Mouse (Mus musculus) inflammation-experienced regulatory T-cells (primary cell): ENCODE results near the gene Ms4a6b. TPM values are rescaled to one million over a fixed set of nuclear protein-coding genes. Genes with fewer than 3 reads are reported as not detected.

Source experiments
- polyA plus RNA-seq, 2 experiments: library from polyadenylated mRNA; unstranded; fragments of 100-300 nt; shearing (Covaris generic); gene quantifications; one replicate each; pipeline ENCODE4 v1.2.1; 2017

Gene Ms4a6b
- polyA plus RNA-seq, result 100 to 1,000 TPM; 810 to 848 TPM

DNA sequence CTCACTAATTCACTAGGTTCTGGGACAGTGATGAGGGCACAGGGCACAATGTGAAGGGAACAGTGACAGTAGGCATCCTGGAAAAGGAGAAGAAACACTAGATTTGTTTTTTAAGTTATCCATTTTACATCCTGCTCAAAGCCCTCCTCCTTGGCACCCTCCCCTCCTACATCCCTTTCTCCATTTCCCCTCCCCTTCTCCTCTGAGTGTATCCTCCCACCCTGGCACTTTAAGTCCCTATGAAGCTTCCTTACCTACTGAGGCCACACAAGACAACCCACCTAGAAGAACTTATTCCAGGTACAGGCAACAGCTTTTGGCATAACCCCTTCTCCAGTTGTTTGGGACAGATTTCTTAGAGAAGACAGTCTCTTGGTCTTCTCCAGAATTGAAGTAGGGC is at the start of gene Ms4a6b:
Gene Ms4a6b, plus strand, starts transcription at position 267 of the 400 bp plus-strand sequence.

DNA sequence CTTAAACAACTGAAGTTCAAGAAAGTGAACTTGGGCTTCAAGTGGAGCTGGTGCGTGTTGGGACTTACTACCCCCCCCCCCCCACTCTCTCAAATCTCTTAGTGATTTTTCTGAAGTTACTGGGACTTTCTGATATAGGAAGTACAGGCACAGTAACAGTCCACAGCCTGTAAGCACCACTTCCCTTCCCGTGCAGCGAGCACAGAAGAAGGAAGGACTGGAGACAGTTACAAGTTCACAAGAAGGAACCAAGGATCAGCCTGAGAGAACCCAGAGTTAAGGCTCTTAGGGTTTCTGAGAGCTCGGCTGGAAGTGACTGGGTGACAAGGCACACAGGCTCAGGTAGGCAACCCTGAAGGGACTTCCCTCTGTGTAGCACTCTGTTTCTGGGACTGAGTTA is 47.1 kb upstream of the Ms4a6b start, which contains the start of gene Ms4a6c:
Gene Ms4a6c, plus strand, starts transcription at position 152 of the 400 bp plus-strand sequence.

DNA sequence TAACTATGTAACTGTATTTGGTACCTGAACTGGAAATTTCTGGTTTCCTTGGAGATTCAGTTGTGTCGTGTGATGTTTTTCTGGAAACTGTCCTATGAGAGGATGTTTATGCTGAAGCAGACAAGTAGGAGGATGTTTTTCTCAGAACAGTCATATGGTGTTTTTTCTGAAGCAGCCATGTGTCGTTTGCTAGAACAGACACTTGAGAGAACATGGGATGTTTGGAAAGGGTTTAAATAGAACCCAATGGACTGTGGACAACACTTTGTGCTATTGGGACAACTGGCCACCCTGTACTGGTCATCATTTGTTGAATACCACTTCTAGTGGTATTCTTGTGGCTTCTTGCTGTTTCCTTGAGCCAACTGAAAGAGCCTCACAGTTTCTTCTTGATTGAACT is 30.6 kb upstream of the Ms4a6b start, which contains the start of gene Gm8369:
Gene Gm8369, plus strand, starts transcription at position 193 of the 400 bp plus-strand sequence.

DNA sequence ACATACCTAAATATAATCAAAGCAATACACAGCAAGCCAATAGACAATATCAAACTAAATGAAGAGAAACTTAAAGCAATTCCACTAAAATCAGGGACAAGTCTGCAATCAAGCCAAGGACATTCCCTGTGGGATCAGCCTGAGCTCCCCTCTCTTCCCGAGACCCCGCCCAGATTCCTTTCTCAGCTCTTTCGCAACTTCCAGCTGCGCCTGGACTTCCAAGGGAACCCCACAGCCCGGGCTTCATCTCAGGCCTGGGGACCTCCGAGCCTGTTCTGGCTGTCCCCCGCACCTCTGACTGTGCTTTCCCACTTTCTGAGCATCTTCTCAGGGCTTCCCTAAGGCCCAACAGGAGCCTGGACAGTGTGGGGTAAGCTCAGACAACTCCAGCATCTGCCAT is 20.3 kb downstream of the Ms4a6b start, which contains the start of gene Ms4a4d:
Gene Ms4a4d, plus strand, starts transcription at position 209 of the 400 bp plus-strand sequence.

Other genes starting within 250 kb of the Ms4a6b start
- not detected for gene Ms4a5, start 232.6 kb upstream of the Ms4a6b start, polyA plus RNA-seq
- gene Ms4a14, start 202.1 kb upstream of the Ms4a6b start, polyA plus RNA-seq, result under 1 TPM in 1 of 2 experiments, not detected in 1; 0.07 TPM
- gene Ms4a7, start 180.4 kb upstream of the Ms4a6b start, polyA plus RNA-seq, result 1 to 10 TPM in 1 of 2 experiments, under 1 TPM in 1; 0.43 to 1.8 TPM
- 1 to 10 TPM in 1 of 2 experiments, under 1 TPM in 1; 0.45 to 1.6 TPM for gene Ms4a4a, start 141.0 kb upstream of the Ms4a6b start, polyA plus RNA-seq
- 100 to 1,000 TPM in 1 of 2 experiments, 10 to 100 TPM in 1; 38.9 to 156 TPM for gene Ms4a4c, start 111.7 kb upstream of the Ms4a6b start, polyA plus RNA-seq
- 1,000 to 10,000 TPM; 2,238 to 3,168 TPM for gene Ms4a4b, start 73.0 kb upstream of the Ms4a6b start, polyA plus RNA-seq
- gene Ms4a6c, start 47.1 kb upstream of the Ms4a6b start, polyA plus RNA-seq, result 10 to 100 TPM; 12.9 to 14.6 TPM
- 100 to 1,000 TPM; 228 to 249 TPM for gene Gm8369, start 30.6 kb upstream of the Ms4a6b start, polyA plus RNA-seq
- gene Ms4a4d, start 20.3 kb downstream of the Ms4a6b start, polyA plus RNA-seq, result 1 to 10 TPM; 3.2 to 3.4 TPM
- 10 to 100 TPM in 1 of 2 experiments, 1 to 10 TPM in 1; 9.6 to 13.4 TPM for gene Ms4a6d, start 88.3 kb downstream of the Ms4a6b start, polyA plus RNA-seq
- under 1 TPM; 0.31 to 0.35 TPM for gene Ms4a2, start 107.2 kb downstream of the Ms4a6b start, polyA plus RNA-seq
- gene Ms4a3, start 124.3 kb downstream of the Ms4a6b start, polyA plus RNA-seq, result under 1 TPM in 1 of 2 experiments, not detected in 1; 0.77 TPM
- not detected for gene Oosp2, start 144.0 kb downstream of the Ms4a6b start, polyA plus RNA-seq
- gene Oosp1, start 174.6 kb downstream of the Ms4a6b start, polyA plus RNA-seq, result under 1 TPM in 1 of 2 experiments, not detected in 1; 0.55 TPM
- gene Oosp3, start 180.5 kb downstream of the Ms4a6b start, polyA plus RNA-seq, result under 1 TPM; 0.41 to 0.78 TPM
- under 1 TPM in 1 of 2 experiments, not detected in 1; 0.18 TPM for gene Gif, start 231.0 kb downstream of the Ms4a6b start, polyA plus RNA-seq